In the genomic region with DNA sequence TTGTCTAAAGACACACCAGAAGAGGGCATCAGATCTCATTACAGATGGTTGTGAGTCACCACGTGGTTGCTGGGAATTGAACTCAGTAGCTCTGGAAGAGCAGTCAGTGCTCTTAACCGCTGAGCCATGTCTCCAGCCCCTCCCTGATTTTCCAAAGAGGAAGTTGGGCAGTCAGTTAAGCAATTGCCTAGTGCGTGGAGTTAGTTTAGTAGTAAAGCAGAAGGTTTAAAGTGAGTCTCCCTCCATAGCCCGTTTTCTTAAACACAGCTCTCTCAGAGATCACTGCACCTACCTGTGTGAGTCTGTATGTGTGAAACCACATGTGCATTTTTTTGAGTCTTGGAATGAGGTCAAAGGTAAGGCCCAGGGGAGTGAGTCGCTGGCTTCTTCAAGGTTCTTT, we compare ENCODE assay signal across 21 mouse cellular contexts. TPM values are rescaled to one million over a fixed set of nuclear protein-coding genes. Genes with fewer than 3 reads are reported as not detected.
A peak's percentile ranks its signal among the peaks of the same experiment; 100 is the strongest.
DNase-seq lines count a peak whose midpoint lies in the region; ATAC-seq lines count a peak whose summit lies in the region.
"Had no signal": no experiment of that assay in that cellular context is flagged by ENCODE, and none has a peak within 500 bp of the region (broad histone marks: within the 10 kb centered on the region; RNA-seq: fewer than 3 reads in every experiment).

No protein-coding gene starts in this region.

- H3K4me3 ChIP-seq in erythroblast, embryonic 14.5 days (replicated peaks), result peak overlapping the region; percentile 51
- H3K4me3 ChIP-seq in neural tube, embryonic 15.5 days (replicated peaks), result no peak overlapping the region
- H3K4me3 ChIP-seq: heart, adult 2 months; neural tube, embryonic 12.5 days had no signal

- H3K9ac ChIP-seq in neural tube, embryonic 15.5 days (replicated peaks), result no peak overlapping the region
- H3K9ac ChIP-seq: neural tube, embryonic 12.5 days had no signal

- H3K4me2 ChIP-seq in neural tube, embryonic 15.5 days, result no peak overlapping the region

- no peaks in the 10 kb centered on the region for H3K9me3 ChIP-seq in erythroblast, embryonic 14.5 days (ENCODE audit: control insufficient read depth, low read length)
- no peaks in the 10 kb centered on the region for H3K9me3 ChIP-seq in neural tube, embryonic 15.5 days (replicated peaks)
- H3K9me3 ChIP-seq: neural tube, embryonic 12.5 days had no signal

- 64% methylated on average over 5 of the region's 5 CpGs for WGBS in neural tube, embryonic 15.5 days

- peaks cover 45% of the 10 kb centered on the region for H3K4me1 ChIP-seq in erythroblast, embryonic 14.5 days (ENCODE audit: control insufficient read depth)
- H3K4me1 ChIP-seq in neural tube, embryonic 15.5 days, result peaks cover 24% of the 10 kb centered on the region

- H3K27ac ChIP-seq in neural tube, embryonic 15.5 days (replicated peaks), result no peak overlapping the region
- H3K27ac ChIP-seq: heart, adult 2 months; neural tube, embryonic 12.5 days had no signal

- DNase-seq in 3T3-L1 (ENCODE audit: low read depth, low spot score) (peak; percentile 43), NIH3T3 (ENCODE audit: low read depth) (peak; percentile 44)
- DNase-seq in ovary, adult 18-20 months (ENCODE audit: low spot score), result no peak
- DNase-seq: adrenal gland, postnatal 10 days; cerebellum, adult 18-20 months; embryo, embryonic 11 days; kidney, adult 8-10 months; kidney, postnatal 36 days; right cerebral cortex, postnatal 4 days; thymus, postnatal 4 days had no signal

- H3K36me3 ChIP-seq in erythroblast, embryonic 14.5 days (ENCODE audit: control insufficient read depth), result peaks cover 18% of the 10 kb centered on the region
- no peaks in the 10 kb centered on the region for H3K36me3 ChIP-seq in neural tube, embryonic 15.5 days
- H3K36me3 ChIP-seq: neural tube, embryonic 12.5 days had no signal

- no peak for ATAC-seq in erythroblast, adult 5-6 weeks (replicated peaks; ENCODE audit: low FRiP score, poor library complexity, severe bottlenecking)
- peak; percentile 61 for ATAC-seq in megakaryocyte progenitor cell, adult 5-6 weeks (replicated peaks; ENCODE audit: poor library complexity)
- ATAC-seq in erythroid progenitor cell, adult 5-6 weeks (replicated peaks; ENCODE audit: low FRiP score, poor library complexity, severe bottlenecking), result no peak
- ATAC-seq in neural tube, embryonic 15.5 days (ENCODE audit: low FRiP score), result no peak
- ATAC-seq: inflammation-experienced regulatory T-cells, adult 6 months; midbrain, embryonic 16.5 days had no signal

- H3K27me3 ChIP-seq in erythroblast, embryonic 14.5 days (ENCODE audit: control insufficient read depth), result peaks cover 34% of the 10 kb centered on the region
- no peaks in the 10 kb centered on the region for H3K27me3 ChIP-seq in neural tube, embryonic 15.5 days (replicated peaks)
- H3K27me3 ChIP-seq: neural tube, embryonic 12.5 days had no signal

RNA-seq across cellular contexts. Expression of gene Gm17509, which starts 2.2 kb away (rescaled TPM):
- not detected in 2 replicates for polyA plus RNA-seq in erythroblast, embryonic 14.5 days (2012)
- total RNA-seq in erythroblast, adult 5-6 weeks (2015; ENCODE audit: low replicate concordance), result not detected in 2 replicates
- total RNA-seq in erythroblast, adult 5-6 weeks (2017; ENCODE audit: low replicate concordance), result not detected in 2 replicates
- 0.12 and 0.34 TPM in 2 replicates for total RNA-seq in megakaryocyte progenitor cell, adult 5-6 weeks (2015)
- 0.25 and 0.74 TPM in 2 replicates for total RNA-seq in megakaryocyte progenitor cell, adult 5-6 weeks (2017)
- 0.84 TPM in 1 of 2 replicates, not detected in the other for total RNA-seq in erythroid progenitor cell, adult 5-6 weeks (2015; ENCODE audit: low replicate concordance)
- 0.68 TPM in 1 of 2 replicates, not detected in the other for total RNA-seq in erythroid progenitor cell, adult 5-6 weeks (2017; ENCODE audit: low replicate concordance)
- 0.47 and 0.50 TPM in 2 replicates for polyA plus RNA-seq in neural tube, embryonic 15.5 days (2015; fragmentation: Nextera tagmentation; extraction: Ambion mirVana)
- total RNA-seq: gastrocnemius, adult 8-10 months; heart, adult 2 months; megakaryocyte-erythroid progenitor cell, adult 5-6 weeks had no signal
- polyA plus RNA-seq: heart, adult 2 months had no signal

RNA-seq across cellular contexts. Expression of gene Emb, which starts 14.8 kb away (rescaled TPM):
- polyA plus RNA-seq in erythroblast, embryonic 14.5 days (2012), result 0.72 and 3.6 TPM in 2 replicates
- 58.3 and 62.8 TPM in 2 replicates for total RNA-seq in erythroblast, adult 5-6 weeks (2015; ENCODE audit: low replicate concordance)
- total RNA-seq in erythroblast, adult 5-6 weeks (2017; ENCODE audit: low replicate concordance), result 42.1 and 61.7 TPM in 2 replicates
- total RNA-seq in megakaryocyte progenitor cell, adult 5-6 weeks (2015), result 420 and 495 TPM in 2 replicates
- total RNA-seq in megakaryocyte progenitor cell, adult 5-6 weeks (2017), result 530 and 572 TPM in 2 replicates
- 35.7 and 45.3 TPM in 2 replicates for total RNA-seq in erythroid progenitor cell, adult 5-6 weeks (2015; ENCODE audit: low replicate concordance)
- total RNA-seq in erythroid progenitor cell, adult 5-6 weeks (2017; ENCODE audit: low replicate concordance), result 30.4 and 32.5 TPM in 2 replicates
- 13.7 and 20.0 TPM in 2 replicates for polyA plus RNA-seq in neural tube, embryonic 15.5 days (2015; fragmentation: Nextera tagmentation; extraction: Ambion mirVana)

Comparison
In these comparisons a context has a peak if more than half of its experiments do, and no peak if none do; other contexts are left out.
1. RNA of gene Emb, which starts 14.8 kb away (total RNA-seq): 420 to 572 TPM in megakaryocyte progenitor cell, adult 5-6 weeks; 42.1 to 62.8 TPM in erythroblast, adult 5-6 weeks and 30.4 to 45.3 TPM in erythroid progenitor cell, adult 5-6 weeks; every median in the first group is over 4 times any median in the second.